Mouse (Mus musculus) cortical plate, adult 2 months (tissue): ENCODE measurements at regions not wholly inside any gene's neighbourhood (a gene's known extent, or its start where the extent isn't known, plus 50 kb on each side); places are given as distances from the start of the nearest gene placed in this dataset.

ENCODE experiments used
- CTCF ChIP-seq: fragments of 200-500 bp; IDR thresholded peaks from 2 replicates; pipeline ENCODE4 v1.5.1; 2011; ENCODE audit warnings: mild to moderate bottlenecking, control low read depth, low read length; ENCODE audit not compliant: insufficient read depth; ENCODE audit errors: extremely low read depth
- POLR2A ChIP-seq: fragments of 200-500 bp; IDR thresholded peaks from 2 replicates; pipeline ENCODE4 v1.6.1; 2011; ENCODE audit warnings: mild to moderate bottlenecking, low read length, control low read depth; ENCODE audit not compliant: insufficient read depth; ENCODE audit errors: extremely low read depth

- TF ChIP-seq POLR2A (no peak), CTCF (no peak)
Measured at GRCm38 (mm10) chr5:149869441-149869840, 149.0 kb upstream of the Rxfp2 start.
